Comparison of ENCODE assay signal across 8 mouse cellular contexts in genomic region chr8:120489771-120490281, GRCm38 (mm10).
DNase-seq lines count a peak whose midpoint lies in the region; ATAC-seq and TF ChIP-seq lines count a peak whose summit lies in the region.

No protein-coding gene starts in this region.

- DNase-seq in layer of hippocampus, adult 2 months (ENCODE audit: low spot score in 2 of 2), result no peak
- DNase-seq in layer of hippocampus, postnatal 36 days, result no peak
- DNase-seq in cerebellum, adult 2 months, result peak; percentile 68 to 73
- peak; percentile 82 for DNase-seq in liver, adult 2 months (ENCODE audit: extremely low read depth, low read depth, low spot score)
- DNase-seq in adrenal gland, postnatal 25 days, result no peak

- no peak for TF ChIP-seq CTCF in layer of hippocampus, adult 2 months (conservative IDR thresholded peaks at IDR 0.05)
- no peak for TF ChIP-seq CTCF in cerebellum, adult 2 months (IDR thresholded peaks at IDR 0.05; ENCODE audit: borderline replicate concordance, insufficient read depth, low read depth, low read length)
- TF ChIP-seq CTCF in liver, adult 2 months (IDR thresholded peaks at IDR 0.05; ENCODE audit: low read depth, low read length), result no peak

- H3K79me2 ChIP-seq in liver, adult 2 months (ENCODE audit: control insufficient read depth, insufficient read depth, low read length), result no peaks in the 10 kb centered on the region; the same call in 1 of the 2 replicates

- ATAC-seq in hindbrain, embryonic 12.5 days (ENCODE audit: low FRiP score), result no peak
- ATAC-seq in stomach, embryonic 16.5 days (ENCODE audit: insufficient read depth, low FRiP score), result no peak
- ATAC-seq in activated CD4-positive, CD25-positive, alpha-beta regulatory T cell, adult 4 months, result no peak

- peak overlapping the region; percentile 100 for H3K27ac ChIP-seq in layer of hippocampus, adult 2 months
- peak overlapping the region; percentile 84 for H3K27ac ChIP-seq in cerebellum, adult 2 months (ENCODE audit: insufficient read depth, low read length)
- peak overlapping the region; percentile 100 for H3K27ac ChIP-seq in hindbrain, embryonic 12.5 days
- peak overlapping the region; percentile 63 for H3K27ac ChIP-seq in liver, adult 2 months (replicated peaks; ENCODE audit: insufficient read depth, low read depth, low read length)
- peak overlapping the region; percentile 94 for H3K27ac ChIP-seq in stomach, embryonic 16.5 days (ENCODE audit: low read length)

- H3K4me3 ChIP-seq in layer of hippocampus, adult 2 months, result peak overlapping the region; percentile 67
- H3K4me3 ChIP-seq in cerebellum, adult 2 months (replicated peaks; ENCODE audit: insufficient read depth, low read depth, low read length), result peak overlapping the region; percentile 72
- peak overlapping the region; percentile 79 for H3K4me3 ChIP-seq in hindbrain, embryonic 12.5 days
- peak overlapping the region; percentile 89 for H3K4me3 ChIP-seq in liver, adult 2 months (ENCODE audit: insufficient read depth, low read depth, low read length)
- H3K4me3 ChIP-seq in stomach, embryonic 16.5 days (replicated peaks; ENCODE audit: low read length), result peak overlapping the region; percentile 74

- no peaks in the 10 kb centered on the region for H3K9me3 ChIP-seq in hindbrain, embryonic 12.5 days (replicated peaks)
- no peaks in the 10 kb centered on the region for H3K9me3 ChIP-seq in stomach, embryonic 16.5 days (replicated peaks; ENCODE audit: control insufficient read depth, low read length)

- no peaks in the 10 kb centered on the region for H3K36me3 ChIP-seq in hindbrain, embryonic 12.5 days
- no peaks in the 10 kb centered on the region for H3K36me3 ChIP-seq in liver, adult 2 months (ENCODE audit: control insufficient read depth, insufficient read depth, low read length)
- no peaks in the 10 kb centered on the region for H3K36me3 ChIP-seq in stomach, embryonic 16.5 days (ENCODE audit: control insufficient read depth, insufficient read depth, low read length)

- 0 out of 2 replicates have a peak, but pooled peaks have one; percentile 18 for TF ChIP-seq POLR2A in cerebellum, adult 2 months (IDR thresholded peaks at IDR 0.05; ENCODE audit: borderline replicate concordance, insufficient read depth, low read length)
- no peak for TF ChIP-seq POLR2A in liver, adult 2 months (IDR thresholded peaks at IDR 0.05; ENCODE audit: extremely low read depth, insufficient read depth, low read length)

- no peaks in the 10 kb centered on the region for H3K27me3 ChIP-seq in cerebellum, adult 2 months (ENCODE audit: control insufficient read depth, insufficient read depth, low read length)
- H3K27me3 ChIP-seq in hindbrain, embryonic 12.5 days, result 0 out of 2 replicates have a peak, but pooled peaks cover 7% of the 10 kb centered on the region
- H3K27me3 ChIP-seq in liver, adult 2 months (ENCODE audit: control insufficient read depth, insufficient read depth, low read length), result no peaks in the 10 kb centered on the region
- no peaks in the 10 kb centered on the region for H3K27me3 ChIP-seq in stomach, embryonic 16.5 days (ENCODE audit: control insufficient read depth, insufficient read depth, low read length)

- H3K4me1 ChIP-seq in cerebellum, adult 2 months (ENCODE audit: control insufficient read depth, insufficient read depth, low read length), result peaks cover 40% of the 10 kb centered on the region
- H3K4me1 ChIP-seq in hindbrain, embryonic 12.5 days, result peaks cover 72% of the 10 kb centered on the region
- H3K4me1 ChIP-seq in liver, adult 2 months (ENCODE audit: control insufficient read depth, insufficient read depth, low read length), result peaks cover 42% of the 10 kb centered on the region
- H3K4me1 ChIP-seq in stomach, embryonic 16.5 days (ENCODE audit: control insufficient read depth, insufficient read depth, low read length), result peaks cover 76% of the 10 kb centered on the region

- WGBS in cerebellum, adult 2 months, result 10% methylated on average over 15 of the region's 15 CpGs
- WGBS in hindbrain, embryonic 12.5 days, result 3% methylated on average over 15 of the region's 15 CpGs
- WGBS in liver, adult 2 months, result 6% methylated on average over 15 of the region's 15 CpGs
- WGBS in stomach, embryonic 16.5 days, result 40% methylated on average over 15 of the region's 15 CpGs

- H3K9ac ChIP-seq in hindbrain, embryonic 12.5 days, result peak overlapping the region; percentile 95
- H3K9ac ChIP-seq in liver, adult 2 months (ENCODE audit: low read depth, low read length), result peak overlapping the region; percentile 93
- peak overlapping the region; percentile 88 for H3K9ac ChIP-seq in stomach, embryonic 16.5 days (ENCODE audit: low read length)

- H3K4me2 ChIP-seq in hindbrain, embryonic 12.5 days (replicated peaks), result peak overlapping the region; percentile 95
- H3K4me2 ChIP-seq in stomach, embryonic 16.5 days (ENCODE audit: low read depth, low read length), result peak overlapping the region; percentile 98

Comparison
In these comparisons a context has a peak if more than half of its experiments do, and no peak if none do; other contexts are left out.
1. DNase-seq: peak in cerebellum, adult 2 months (2 of 2) and liver, adult 2 months (single experiment); none in layer of hippocampus, adult 2 months (0 of 2), layer of hippocampus, postnatal 36 days (0 of 2) and adrenal gland, postnatal 25 days (single experiment).
2. Peak in every context shown above with its lines, with median percentiles within 50 percentile points of each other: H3K27ac ChIP-seq, H3K4me3 ChIP-seq and H3K9ac ChIP-seq.